Mouse (Mus musculus) CH12.LX (cell line): ENCODE data around the gene Vmn2r77.
"Not testable (repeated sequence)": the region's sequence is repeated elsewhere in the genome, so short reads cannot be mapped to it uniquely, and the experiment has no call there.

Experiments
- TBP ChIP-seq: conservative IDR thresholded peaks from 2 replicates; pipeline ENCODE4 v1.6.1; 2011; ENCODE audit warnings: low read depth, low read length, improper control_type of control experiment
- TCF12 ChIP-seq: IDR thresholded peaks from 2 replicates; pipeline ENCODE4 v1.6.1; 2014; ENCODE audit warnings: low read depth, mild to moderate bottlenecking, inconsistent platforms, low read length, improper control_type of control experiment

DNA sequence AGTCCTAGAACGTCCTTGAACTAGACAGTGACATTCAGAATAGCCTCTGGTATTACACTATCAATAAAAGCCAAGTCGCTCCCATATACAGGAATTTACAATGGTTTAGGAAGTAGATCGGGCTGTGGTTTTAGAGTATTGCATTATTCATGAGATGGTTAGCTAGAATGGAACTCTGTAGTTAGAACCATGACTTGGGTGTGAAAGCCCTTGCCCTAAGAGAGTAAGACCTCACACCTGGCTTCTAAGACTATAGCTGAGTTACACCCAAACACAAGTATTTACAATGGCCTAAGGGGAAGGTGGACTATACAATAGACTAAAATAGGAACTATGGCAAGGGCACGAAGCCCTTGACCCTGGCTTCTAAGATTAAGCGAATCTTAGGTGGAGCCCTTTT lies 20.4 kb downstream of the Vmn2r77 start:
- TF ChIP-seq TCF12, TBP: not testable (repeated sequence)
